Mouse (Mus musculus): ENCODE data around the gene Myadml2. TPM values are rescaled to one million over a fixed set of nuclear protein-coding genes. Genes with fewer than 3 reads are reported as not detected.
A peak's percentile ranks its signal among the peaks of the same experiment; 100 is the strongest.

Myadml2 gene
- total RNA-seq, 2 experiments from 2014 or later, result not detected

DNA sequence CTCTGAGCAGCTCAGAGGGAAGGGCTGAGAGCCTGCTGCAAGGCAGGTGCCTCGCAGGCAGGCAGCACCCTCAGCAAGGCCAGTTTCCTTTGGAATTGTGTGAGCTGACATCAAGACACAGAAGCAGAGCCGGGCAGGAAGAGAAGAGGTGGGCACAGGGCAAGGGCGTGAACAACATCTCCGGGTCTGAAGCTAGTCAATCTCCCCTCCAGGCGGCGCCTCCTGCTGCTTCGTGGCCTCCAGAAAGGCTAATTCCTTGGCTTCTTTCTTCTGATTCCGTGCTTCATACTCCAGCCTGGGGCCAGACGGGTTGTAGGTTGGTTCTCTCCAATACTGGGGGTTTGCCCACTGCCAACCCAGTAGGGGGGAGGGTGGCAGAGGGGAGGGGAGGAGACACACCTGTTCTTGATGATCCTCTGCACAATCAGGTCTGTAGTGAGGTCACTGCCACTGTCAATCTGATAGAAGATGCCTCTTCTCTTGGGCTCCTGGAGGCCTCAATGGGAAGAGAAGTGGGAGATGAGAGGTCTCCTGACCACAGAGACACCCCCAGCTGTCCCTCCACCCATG, 37.4 kb downstream of the Myadml2 start:
- DNase-seq, result no peak

DNA sequence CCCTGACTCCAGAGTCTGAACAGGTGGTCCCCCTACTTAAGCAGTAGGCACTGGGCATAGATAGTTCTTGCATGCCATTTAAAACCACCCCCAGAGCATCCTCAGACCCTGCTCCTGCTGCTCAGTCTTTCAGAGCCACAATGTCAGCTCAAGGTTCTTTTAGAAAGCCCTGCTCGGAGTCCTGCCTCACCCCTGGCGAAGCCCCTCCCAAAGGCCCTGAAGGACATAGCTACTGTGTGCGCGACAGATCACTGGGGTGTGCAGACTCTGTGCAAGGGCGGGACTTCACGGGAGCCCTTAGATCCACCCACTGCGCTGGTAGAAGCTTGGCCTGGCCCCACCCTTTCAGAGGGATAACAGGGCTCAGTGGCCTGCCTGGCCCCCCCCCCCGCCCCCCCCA, 38.7 kb downstream of the Myadml2 start:
- peak; percentile 76 to 77 for DNase-seq

DNA sequence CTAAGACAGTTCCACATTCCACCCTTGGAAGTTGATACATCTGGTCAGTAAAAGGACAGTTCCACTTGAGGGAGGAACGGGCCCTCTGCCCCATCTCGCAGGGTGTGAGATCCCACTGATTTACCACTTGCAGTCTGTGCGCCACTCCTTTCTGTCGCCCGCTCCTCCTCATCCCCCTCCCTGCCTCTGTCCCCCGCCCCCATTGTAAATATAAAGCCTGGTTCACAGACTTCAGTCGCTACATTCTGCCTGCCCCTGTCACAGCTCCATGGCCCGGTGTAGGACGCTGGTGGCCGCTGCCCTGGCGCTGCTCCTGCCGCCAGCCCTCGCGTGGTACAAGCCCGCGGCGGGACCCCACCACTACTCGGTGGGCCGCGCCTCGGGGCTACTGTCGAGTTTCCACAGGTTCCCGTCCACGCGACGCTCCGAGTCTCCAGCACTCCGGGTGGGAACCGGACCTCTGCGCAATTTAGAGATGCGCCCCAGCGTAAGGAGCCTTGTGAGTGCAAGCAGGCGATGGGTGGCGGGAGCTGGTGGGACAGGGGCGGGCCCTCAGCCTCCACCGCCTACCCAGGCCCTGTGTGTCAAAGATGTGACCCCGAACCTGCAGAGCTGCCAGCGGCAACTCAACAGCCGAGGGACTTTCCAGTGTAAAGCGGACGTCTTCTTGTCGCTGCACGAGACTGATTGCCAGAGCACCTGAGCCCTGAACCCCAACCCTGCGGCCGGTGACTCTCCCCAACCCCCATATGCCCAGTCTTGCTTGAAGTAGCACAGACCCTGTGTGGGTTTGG, 39.5 kb downstream of the Myadml2 start, which contains the start of gene Npb:
Gene Npb, plus strand, starts transcription at position 237 of the 794 bp plus-strand sequence.
- DNase-seq, result no peak

DNA sequence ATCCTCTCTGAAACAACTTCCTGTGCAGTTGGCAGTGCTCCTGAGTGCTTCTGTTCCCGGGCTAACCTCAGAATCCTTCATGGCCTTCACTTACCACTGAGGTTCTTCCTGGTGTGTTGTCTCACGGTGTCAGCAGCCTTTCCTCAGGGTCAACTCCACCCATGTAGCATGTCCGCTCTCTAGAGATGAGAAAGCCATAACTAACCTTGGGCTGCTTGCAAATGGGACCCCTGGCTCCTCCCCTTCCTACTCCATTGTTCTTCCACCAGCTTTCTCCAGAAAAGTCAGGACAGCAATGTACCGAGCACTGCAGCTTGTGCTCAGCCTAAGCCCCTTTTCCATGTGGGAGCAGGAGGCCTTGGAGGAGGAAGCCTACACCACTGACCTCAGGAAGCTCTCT, 41.2 kb downstream of the Myadml2 start:
- peak in 1 of 2 experiments; percentile 39 for DNase-seq

DNA sequence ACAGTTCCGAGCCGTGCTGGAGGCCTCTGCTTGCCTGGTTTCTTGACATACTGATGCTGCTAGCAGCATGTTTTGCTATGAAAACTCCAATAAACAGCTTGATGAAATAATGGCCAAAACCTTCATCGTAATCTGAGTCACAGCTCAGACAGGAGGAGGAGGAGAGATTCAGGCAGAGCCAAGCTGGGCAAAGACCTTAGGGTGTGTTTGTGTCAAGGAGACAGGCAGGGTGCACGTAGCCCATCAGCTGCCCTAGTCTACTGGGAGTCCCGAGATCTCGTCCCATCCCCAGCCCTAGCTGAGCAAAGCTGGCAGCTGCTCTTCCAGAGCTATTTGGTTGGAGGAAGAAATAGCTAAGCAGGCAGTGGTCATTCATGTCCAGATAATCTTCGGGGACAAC, 42.3 kb downstream of the Myadml2 start:
- no peak for DNase-seq

DNA sequence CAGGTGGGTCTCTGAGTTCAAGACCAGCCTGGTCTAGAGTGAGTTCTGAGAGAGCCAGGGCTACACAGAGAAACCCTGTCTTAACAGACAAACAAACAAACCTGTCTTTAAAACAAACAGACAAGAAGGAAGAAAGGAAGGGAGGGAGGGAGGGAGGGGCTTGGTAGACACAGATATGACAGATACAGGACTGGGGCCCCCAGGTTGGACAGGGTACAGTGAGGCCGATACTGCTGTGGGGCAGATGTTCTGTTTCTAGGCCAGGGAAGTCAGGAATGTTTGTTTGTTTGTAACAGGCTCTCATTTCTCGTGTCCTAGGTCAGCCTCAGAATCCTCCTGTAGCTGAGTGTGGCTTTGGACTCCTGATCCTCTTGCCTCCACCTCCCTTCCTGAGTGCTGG, 44.4 kb downstream of the Myadml2 start:
- no peak for DNase-seq

DNA sequence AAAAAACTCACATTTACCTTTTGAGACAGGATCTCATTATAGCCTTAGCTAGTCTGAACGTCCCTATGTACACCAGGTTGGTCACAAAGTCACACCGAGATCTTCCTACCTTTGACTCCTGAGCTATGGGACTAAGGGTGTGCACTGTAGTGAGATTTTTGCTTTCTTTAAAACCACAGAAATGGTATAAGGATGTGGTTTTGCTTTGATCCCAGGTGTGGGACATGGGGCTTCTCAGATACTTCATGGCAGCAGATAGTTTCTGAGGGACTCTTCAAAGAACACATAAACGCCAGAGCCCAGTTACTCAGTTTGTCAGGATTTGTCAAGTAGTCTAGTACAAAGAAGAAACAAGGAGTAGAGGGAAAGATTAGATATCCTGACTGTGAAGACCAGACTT, 47.2 kb downstream of the Myadml2 start:
- DNase-seq, result no peak

DNA sequence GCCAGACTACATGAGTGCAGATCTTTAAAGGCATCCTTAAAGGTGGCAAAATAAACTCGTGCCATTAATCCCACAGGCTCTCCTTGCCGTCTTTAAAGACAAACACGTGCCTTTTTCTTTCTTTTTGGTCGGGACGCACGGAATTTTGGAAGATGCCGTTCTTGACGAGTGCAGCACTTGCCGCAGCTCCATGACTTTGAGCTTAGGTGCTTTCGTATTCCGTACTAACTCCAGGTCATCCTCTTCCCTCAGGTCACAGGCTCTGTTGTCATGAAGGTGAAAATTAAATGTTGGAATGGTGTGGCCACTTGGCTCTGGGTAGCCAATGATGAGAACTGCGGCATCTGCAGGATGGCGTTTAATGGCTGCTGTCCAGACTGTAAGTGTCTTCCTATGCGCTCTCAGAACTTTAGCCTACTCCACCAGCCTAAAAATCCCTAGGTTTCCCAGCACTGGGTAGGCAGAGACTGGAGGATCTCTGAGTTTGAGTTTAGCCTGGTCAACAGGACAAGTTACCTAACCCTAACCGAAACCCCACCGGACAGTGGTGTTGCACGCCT, 48.9 kb downstream of the Myadml2 start:
- DNase-seq, result no peak

DNA sequence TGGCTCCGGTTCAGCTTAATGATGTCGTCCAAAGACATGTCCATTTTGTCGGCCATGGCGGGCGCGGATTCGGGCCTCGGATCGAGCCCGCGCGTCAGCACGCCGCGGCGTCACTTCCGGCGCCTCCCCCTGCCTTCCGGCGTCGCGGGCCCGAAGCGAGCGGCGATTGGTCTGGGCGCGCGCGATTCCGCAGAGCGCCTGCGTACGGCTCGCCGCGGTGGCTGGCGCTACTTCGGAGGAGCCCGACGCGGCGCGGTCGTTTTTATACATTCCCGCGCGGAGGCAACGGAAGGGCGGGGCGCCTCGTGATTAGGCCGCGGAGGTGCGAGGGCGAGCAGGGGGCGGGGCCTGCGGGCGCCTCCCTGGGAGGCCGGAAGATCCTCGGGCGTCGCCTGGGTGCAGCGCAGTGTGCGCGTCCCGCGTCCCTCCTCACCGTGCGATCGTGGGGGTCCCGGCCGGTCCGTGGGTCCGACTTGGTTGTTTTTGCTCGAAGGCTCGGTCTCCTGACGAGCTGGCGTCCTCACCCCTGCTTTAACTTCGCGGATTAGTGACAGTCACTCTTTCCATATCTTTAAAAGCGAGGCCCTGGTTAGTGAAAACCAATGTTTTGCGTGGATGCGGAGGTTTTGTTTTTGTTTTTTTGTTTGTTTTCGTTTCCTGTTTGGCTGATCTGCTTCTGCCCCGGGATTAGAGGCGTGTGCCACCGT, 49.5 kb downstream of the Myadml2 start, which contains the start of the genes Alyref and Anapc11:
Gene Alyref, minus strand, starts transcription at position 83 of the 707 bp plus-strand sequence.
Gene Anapc11, plus strand, starts transcription at position 139 of the 707 bp plus-strand sequence.
- DNase-seq, result peak; percentile 96 to 97

DNA sequence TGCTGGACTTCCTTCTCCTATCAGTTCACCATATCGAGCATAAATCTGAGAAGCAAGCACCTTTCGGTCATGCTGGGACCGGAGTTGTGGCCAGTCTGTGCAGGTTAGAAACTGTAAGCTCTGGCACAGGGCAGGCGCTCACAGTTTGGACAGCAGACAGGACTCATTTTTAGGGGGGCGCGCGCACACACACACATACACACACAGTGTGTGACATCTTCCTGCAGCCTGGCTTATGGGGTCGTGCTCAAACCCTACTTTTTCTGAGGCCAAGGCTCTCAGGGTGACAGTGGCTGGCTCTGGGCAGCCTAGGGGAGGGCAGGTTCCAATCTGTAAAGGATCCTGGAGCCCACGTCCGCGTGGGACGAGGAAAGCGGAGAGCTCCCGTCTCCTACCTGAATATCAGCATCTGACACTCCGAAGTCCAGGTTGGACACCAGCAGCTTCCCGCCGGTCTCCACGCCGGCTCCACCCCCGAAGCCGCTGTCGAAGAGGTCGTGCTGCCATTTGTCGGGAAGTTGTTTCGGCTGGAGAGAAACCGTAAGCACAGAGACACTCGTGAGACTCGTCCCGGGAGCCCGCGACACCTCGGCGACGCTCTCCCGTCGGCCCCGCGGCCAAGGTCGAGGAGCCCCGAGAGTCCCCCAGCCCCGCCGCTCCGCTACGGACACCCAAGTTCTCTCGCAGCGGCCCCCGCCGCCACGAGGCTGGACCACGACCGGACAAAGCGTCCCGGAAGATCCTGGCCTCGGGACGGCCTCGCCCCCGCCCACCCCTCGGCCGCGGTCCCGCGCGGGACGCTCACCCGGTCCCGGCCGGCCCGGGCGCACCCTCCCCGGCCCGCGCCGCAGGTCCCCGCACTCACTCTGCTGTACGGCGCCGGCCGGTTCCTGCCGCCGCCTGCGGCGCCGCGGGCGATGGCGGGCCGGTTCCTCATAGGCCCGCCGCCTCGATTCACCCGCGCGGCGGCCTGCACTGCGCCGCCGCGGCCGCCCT, 50.4 kb downstream of the Myadml2 start:
- peak in 1 of 2 experiments; percentile 54 for DNase-seq

Small RNAs within 50 kb of the gene (microRNA-seq; reads per million reads assigned to microRNA genes)
- 1.5 reads per million for gene Mir6936

Other genes with a start within 250 kb of the Myadml2 start
- 100 to 1,000 TPM in 1 of 2 experiments, 10 to 100 TPM in 1; 86.2 to 101 TPM for gene Nploc4, start 210.4 kb downstream of the Myadml2 start, total RNA-seq (2021)
- 1 to 10 TPM in 1 of 2 experiments, not detected in 1; 2.6 TPM for gene Tspan10, start 205.5 kb downstream of the Myadml2 start, total RNA-seq (2021)
- under 1 TPM; 0.53 to 0.66 TPM for gene Pde6g, start 194.7 kb downstream of the Myadml2 start, total RNA-seq (2021)
- gene Oxld1, start 190.1 kb downstream of the Myadml2 start, total RNA-seq (2021), result 10 to 100 TPM; 28.0 to 41.4 TPM
- gene Ccdc137, start 190.0 kb downstream of the Myadml2 start, total RNA-seq (2021), result 10 to 100 TPM; 24.7 to 33.3 TPM
- 10 to 100 TPM; 18.4 to 22.3 TPM for gene Arl16, start 180.6 kb downstream of the Myadml2 start, total RNA-seq (2021)
- gene Mrpl12, start 163.5 kb downstream of the Myadml2 start, total RNA-seq (2021), result 100 to 1,000 TPM; 110 to 111 TPM
- 100 to 1,000 TPM; 105 to 115 TPM for gene Slc25a10, start 156.3 kb downstream of the Myadml2 start, total RNA-seq (2021)
- 1 to 10 TPM in 1 of 2 experiments, under 1 TPM in 1; 0.86 to 1.9 TPM for gene Gcgr, start 117.5 kb downstream of the Myadml2 start, total RNA-seq (2021)
- 10 to 100 TPM; 58.0 to 73.4 TPM for gene Mcrip1, start 98.4 kb downstream of the Myadml2 start, total RNA-seq (2021)
- 1 to 10 TPM in 1 of 2 experiments, under 1 TPM in 1; 0.56 to 1.3 TPM for gene Ppp1r27, start 97.0 kb downstream of the Myadml2 start, total RNA-seq (2021)
- 100 to 1,000 TPM; 490 to 574 TPM for gene P4hb, start 74.9 kb downstream of the Myadml2 start, total RNA-seq (2021)
- 100 to 1,000 TPM; 348 to 361 TPM for gene Arhgdia, start 66.5 kb downstream of the Myadml2 start, total RNA-seq (2021)
- gene Alyref, start 49.8 kb downstream of the Myadml2 start, total RNA-seq (2021), result 10 to 100 TPM; 97.0 to 99.2 TPM
- gene Anapc11, start 49.7 kb downstream of the Myadml2 start, total RNA-seq (2021), result 100 to 1,000 TPM in 1 of 2 experiments, 10 to 100 TPM in 1; 86.0 to 102 TPM
- 1 to 10 TPM in 1 of 2 experiments, not detected in 1; 1.6 TPM for gene Npb, start 39.7 kb downstream of the Myadml2 start, total RNA-seq (2021)
- gene Pcyt2, start 30.2 kb downstream of the Myadml2 start, total RNA-seq (2021), result 100 to 1,000 TPM; 212 to 312 TPM
- 10 to 100 TPM; 49.6 to 67.0 TPM for gene Sirt7, start 22.9 kb downstream of the Myadml2 start, total RNA-seq (2021)
- 10 to 100 TPM; 50.4 to 78.6 TPM for gene Mafg, start 14.6 kb downstream of the Myadml2 start, total RNA-seq (2021)
- 1 to 10 TPM; 1.1 to 1.5 TPM for gene Pycr1, start 4.4 kb downstream of the Myadml2 start, total RNA-seq (2021)
- 1 to 10 TPM; 8.5 to 9.8 TPM for gene Notum, start 13.0 kb upstream of the Myadml2 start, total RNA-seq (2021)
- gene Aspscr1, start 24.8 kb upstream of the Myadml2 start, total RNA-seq (2021), result 10 to 100 TPM; 71.1 to 95.1 TPM
- 10 to 100 TPM; 52.1 to 60.4 TPM for gene Cenpx, start 65.6 kb upstream of the Myadml2 start, total RNA-seq (2021)
- gene Lrrc45, start 65.8 kb upstream of the Myadml2 start, total RNA-seq (2021), result 10 to 100 TPM; 24.3 to 27.7 TPM
- 10 to 100 TPM in 1 of 2 experiments, 1 to 10 TPM in 1; 8.2 to 17.0 TPM for gene Rac3, start 73.3 kb upstream of the Myadml2 start, total RNA-seq (2021)
- 10 to 100 TPM; 31.8 to 77.7 TPM for gene Dcxr, start 79.1 kb upstream of the Myadml2 start, total RNA-seq (2021)
- gene Cbr2, start 84.0 kb upstream of the Myadml2 start, total RNA-seq (2021), result 1 to 10 TPM; 5.0 to 7.8 TPM
- gene Hmga1b, start 114.6 kb upstream of the Myadml2 start, total RNA-seq (2021), result 10 to 100 TPM in 1 of 2 experiments, 1 to 10 TPM in 1; 6.0 to 13.1 TPM
- gene Rfng, start 136.0 kb upstream of the Myadml2 start, total RNA-seq (2021), result 10 to 100 TPM; 19.2 to 19.7 TPM
- gene Gps1, start 136.1 kb upstream of the Myadml2 start, total RNA-seq (2021), result 100 to 1,000 TPM; 139 to 142 TPM
- gene Dus1l, start 148.2 kb upstream of the Myadml2 start, total RNA-seq (2021), result 10 to 100 TPM; 57.2 to 59.6 TPM
- gene Fasn, start 176.4 kb upstream of the Myadml2 start, total RNA-seq (2021), result 1,000 to 10,000 TPM; 1,954 to 2,603 TPM